Mouse (Mus musculus): ENCODE data around the gene Atat1.

Gene Atat1

GRCm38 (mm10) chr17:35873774-35874519, 35.9 kb downstream of the Atat1 start:
- peak; percentile 89 for DNase-seq (ENCODE audit: low spot score)

GRCm38 (mm10) chr17:35870884-35871696, 38.8 kb downstream of the Atat1 start:
- DNase-seq (ENCODE audit: low spot score), result no peak

GRCm38 (mm10) chr17:35870151-35870883, 39.6 kb downstream of the Atat1 start:
- peak; percentile 69 for DNase-seq (ENCODE audit: low spot score)

- peak; percentile 47 for DNase-seq (ENCODE audit: low spot score)
Measured at GRCm38 (mm10) chr17:35869346-35870067, 40.4 kb downstream of the Atat1 start.

- no peak for DNase-seq (ENCODE audit: low spot score)
Measured at GRCm38 (mm10) chr17:35868961-35869345, 40.9 kb downstream of the Atat1 start.

GRCm38 (mm10) chr17:35868165-35868820, 41.6 kb downstream of the Atat1 start:
- DNase-seq (ENCODE audit: low spot score), result peak; percentile 31

- DNase-seq (ENCODE audit: low spot score), result peak; percentile 53
Measured at GRCm38 (mm10) chr17:35866911-35867890, 42.7 kb downstream of the Atat1 start.

- peak; percentile 68 for DNase-seq (ENCODE audit: low spot score)
Measured at GRCm38 (mm10) chr17:35866281-35866831, 43.5 kb downstream of the Atat1 start.

- DNase-seq (ENCODE audit: low spot score), result peak; percentile 76
Measured at GRCm38 (mm10) chr17:35865481-35866280, 44.2 kb downstream of the Atat1 start, which contains the start of gene Ppp1r18. Gene Ppp1r18, plus strand, starts transcription at chr17:35865593.

- no peak for DNase-seq (ENCODE audit: low spot score)
Measured at GRCm38 (mm10) chr17:35864832-35865353, 45.0 kb downstream of the Atat1 start.

- peak; percentile 90 for DNase-seq (ENCODE audit: low spot score)
Measured at GRCm38 (mm10) chr17:35861198-35861857, 48.5 kb downstream of the Atat1 start, which contains the start of gene Nrm. Gene Nrm, plus strand, starts transcription at chr17:35861318.

GRCm38 (mm10) chr17:35860831-35861197, 49.1 kb downstream of the Atat1 start:
- DNase-seq (ENCODE audit: low spot score), result no peak

GRCm38 (mm10) chr17:35859835-35860234, 50.0 kb downstream of the Atat1 start:
- DNase-seq (ENCODE audit: low spot score), result no peak

GRCm38 (mm10) chr17:35859371-35859770, 50.5 kb downstream of the Atat1 start:
- DNase-seq (ENCODE audit: low spot score), result no peak

- DNase-seq (ENCODE audit: low spot score), result no peak
Measured at GRCm38 (mm10) chr17:35850974-35851373, 58.9 kb downstream of the Atat1 start.

GRCm38 (mm10) chr17:35848112-35848511, 61.8 kb downstream of the Atat1 start:
- no peak for DNase-seq (ENCODE audit: low spot score)

Measured in urinary bladder, postnatal 14 days (tissue).